Mouse (Mus musculus) megakaryocyte, embryonic 14.5 days (primary cell): Measurements from ENCODE around the gene Slc26a8.

ENCODE experiments used
- FLI1 ChIP-seq: IDR thresholded peaks from 2 replicates; pipeline ENCODE4 v1.6.1; 2012; ENCODE audit warnings: low read length, inconsistent platforms, mixed read lengths
- GATA1 ChIP-seq: IDR thresholded peaks from 3 replicates; pipeline ENCODE4 v1.6.1; 2012; ENCODE audit warnings: mixed read lengths, low read length, inconsistent platforms, borderline replicate concordance

- TF ChIP-seq GATA1 (no peak), FLI1 (no peak)
These were observed 80.5 kb downstream of the Slc26a8 start for GRCm38 (mm10) chr17:28609543-28609942.
